Mouse (Mus musculus): ENCODE measurements at regions not wholly inside any gene's neighbourhood (a gene's known extent, or its start where the extent isn't known, plus 50 kb on each side); places are given as distances from the start of the nearest gene placed in this dataset.

DNA sequence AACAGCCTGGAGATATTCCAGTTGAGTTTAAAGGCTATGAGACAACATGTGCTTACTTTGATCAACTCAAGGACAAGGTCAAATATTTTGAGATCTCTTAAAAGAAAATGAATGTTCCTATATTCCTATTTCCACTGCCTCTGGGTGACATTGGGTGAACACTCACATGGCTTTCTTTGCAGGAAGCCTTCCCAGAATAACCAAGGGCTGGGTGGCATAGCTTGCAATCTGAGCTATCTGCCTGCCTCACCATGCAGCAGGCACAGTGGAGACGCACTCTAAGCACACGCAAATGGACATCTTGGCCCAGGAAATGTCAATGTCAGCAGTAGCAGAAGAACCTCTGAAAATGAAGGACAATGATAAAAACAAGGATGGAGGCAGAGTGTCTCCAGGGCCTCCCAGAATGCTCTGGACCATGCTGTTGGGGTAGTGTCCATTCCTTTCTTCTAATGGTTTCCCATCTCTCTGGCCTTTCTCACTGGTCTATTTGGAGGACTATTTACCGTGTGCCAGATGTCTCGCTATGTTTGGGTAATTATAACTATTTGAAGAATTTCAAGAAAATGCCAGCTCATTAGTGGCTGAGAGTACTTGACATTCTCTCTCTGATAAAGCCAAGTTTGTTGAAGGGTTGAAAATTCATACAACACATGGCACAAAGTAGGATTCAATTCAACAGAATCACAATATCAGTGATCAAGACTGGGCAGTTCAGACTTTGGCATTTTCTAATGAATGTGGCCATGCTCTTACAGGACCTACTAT lies 276.3 kb upstream of the Rnf32 start:
- DNase-seq (ENCODE audit: low read depth), result no peak

DNA sequence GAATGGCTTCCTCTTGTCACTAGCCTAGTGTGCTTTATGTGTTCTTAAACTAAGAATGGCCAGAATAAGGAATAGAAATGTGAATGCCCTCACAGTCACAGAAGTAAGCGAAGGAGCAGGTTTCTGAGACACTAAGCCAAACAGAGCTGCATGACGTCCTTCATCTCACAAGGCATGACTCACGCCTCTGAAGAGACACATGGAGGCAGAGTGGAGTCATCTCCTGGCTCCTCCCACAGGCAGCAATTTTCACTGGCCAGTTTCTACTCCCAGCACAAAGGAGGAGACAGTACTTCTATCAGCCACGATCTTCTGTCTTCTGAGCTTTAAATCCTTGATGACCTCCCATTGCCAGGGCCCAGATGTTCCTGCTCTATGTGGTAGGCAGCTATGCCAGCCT lies 291.3 kb upstream of the Rnf32 start:
- DNase-seq (ENCODE audit: low read depth), result peak; percentile 33

DNA sequence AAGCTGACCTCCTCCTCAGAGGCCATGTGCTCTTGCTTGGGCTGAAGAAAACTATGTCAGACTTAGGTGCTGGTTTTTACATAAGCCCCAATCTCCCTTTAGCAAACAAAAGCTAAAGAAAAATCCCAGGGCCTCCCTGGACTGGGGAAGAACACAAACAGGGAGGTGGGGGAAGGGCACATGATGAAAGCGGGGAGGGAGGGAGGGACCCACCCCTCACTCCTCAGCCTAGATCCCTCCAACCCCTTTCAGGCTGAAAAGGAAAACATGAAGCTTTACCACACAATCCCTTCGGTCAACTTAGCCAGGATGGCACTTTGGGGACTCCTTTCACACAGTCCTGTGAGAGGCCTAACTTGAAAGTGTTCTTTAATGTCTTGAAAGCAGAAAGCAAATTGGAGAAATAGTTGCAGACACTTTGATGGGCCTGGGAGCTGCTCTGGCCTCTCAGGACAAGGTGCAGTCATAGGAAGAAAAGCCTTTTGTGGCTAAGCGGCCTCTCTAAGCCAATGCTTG lies 291.9 kb upstream of the Rnf32 start:
- DNase-seq (ENCODE audit: low read depth), result no peak

DNA sequence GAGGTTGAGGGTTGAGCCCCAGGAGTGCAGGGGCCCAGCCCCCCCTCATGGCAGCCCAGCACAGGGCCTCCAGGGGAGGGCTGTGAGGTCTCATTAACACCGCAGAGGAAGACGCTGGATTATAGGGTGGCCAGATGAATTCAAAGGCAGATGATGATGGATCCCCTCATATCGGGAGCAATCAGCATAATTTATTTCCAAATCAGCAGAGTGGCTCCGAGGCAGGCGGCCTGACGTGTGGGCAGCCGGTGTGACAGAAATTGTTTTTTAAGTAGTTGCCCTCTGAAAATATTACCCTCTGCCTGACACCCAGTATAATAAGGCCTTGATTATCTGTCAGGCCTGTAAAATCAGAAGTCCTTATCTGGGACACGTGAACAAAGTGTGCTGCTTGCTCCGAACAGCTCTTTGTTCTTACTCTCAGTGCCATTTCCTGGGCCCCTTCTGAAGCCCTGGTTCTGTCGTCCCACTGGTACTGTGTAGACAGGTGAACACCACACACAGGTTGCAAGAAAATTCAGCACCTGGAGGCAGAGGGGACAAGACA lies 303.0 kb upstream of the Rnf32 start:
- no peak for DNase-seq (ENCODE audit: low read depth)

DNA sequence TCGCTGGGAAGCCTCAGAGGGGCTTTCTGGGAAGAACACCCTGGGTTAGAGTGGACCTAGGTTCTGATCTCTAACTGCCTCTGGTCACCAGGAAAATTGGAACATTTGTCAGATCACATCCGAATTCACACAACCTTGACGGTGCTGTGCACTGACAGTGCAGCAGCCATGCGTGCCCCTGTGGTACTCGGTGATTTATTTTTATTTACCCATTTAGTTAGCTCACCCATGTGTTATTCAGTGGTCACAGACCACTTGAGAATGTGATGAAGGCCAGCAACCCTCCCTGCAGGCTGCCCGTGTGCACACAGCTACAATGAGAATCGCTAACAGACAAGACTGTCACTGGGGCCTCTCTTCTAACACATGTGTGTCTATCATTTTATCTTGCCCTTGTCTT lies 303.8 kb upstream of the Rnf32 start:
- no peak for DNase-seq (ENCODE audit: low read depth)

DNA sequence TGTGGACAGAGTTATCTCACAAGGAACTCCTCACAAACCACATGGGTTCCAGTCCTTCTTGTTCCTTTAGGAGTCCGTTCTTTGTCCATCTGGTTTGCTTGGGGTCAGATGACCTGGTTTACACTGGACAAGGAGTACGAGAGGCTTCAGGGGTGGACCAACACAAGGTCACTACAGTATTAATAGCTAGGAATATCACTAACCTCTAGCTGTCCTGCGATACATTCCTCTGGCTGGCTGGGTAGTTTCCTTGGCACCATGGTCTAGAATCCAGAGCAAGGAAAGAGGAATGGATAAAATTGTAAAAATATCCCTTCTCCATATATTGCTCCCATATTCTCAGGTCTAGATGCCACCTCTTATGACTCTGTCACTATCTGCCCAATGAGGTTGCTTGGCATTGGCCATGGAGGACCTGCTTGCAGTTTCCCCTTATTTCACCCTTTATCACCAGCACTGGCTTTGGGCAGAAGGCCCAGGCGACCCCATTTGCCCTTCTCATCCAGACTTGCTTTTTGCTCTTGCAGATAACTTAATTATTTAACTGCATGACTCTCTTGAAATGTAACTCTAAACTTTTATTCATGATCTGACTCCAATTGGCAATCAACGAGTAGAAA lies 310.9 kb upstream of the Rnf32 start:
- no peak for DNase-seq (ENCODE audit: low read depth)

DNA sequence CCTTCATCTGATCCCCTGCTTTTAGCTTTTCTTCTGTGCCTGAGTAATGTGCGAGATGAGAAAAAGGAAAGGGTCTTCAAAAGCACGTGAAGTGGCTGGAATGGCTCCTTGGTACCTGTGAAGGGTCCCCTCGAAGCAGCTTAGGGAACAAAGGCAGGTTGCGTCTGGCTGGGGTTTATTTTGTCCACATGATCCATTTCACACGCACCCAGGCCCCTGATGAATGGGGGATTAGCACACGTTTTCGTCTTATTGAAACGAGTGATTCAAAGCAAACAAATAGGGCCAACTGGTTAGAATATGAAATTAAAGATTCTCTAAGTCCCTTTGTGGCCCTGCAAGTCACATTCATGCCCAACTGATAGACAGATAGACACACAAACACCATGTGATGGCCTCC lies 319.6 kb upstream of the Rnf32 start:
- no peak for DNase-seq (ENCODE audit: low read depth)

DNA sequence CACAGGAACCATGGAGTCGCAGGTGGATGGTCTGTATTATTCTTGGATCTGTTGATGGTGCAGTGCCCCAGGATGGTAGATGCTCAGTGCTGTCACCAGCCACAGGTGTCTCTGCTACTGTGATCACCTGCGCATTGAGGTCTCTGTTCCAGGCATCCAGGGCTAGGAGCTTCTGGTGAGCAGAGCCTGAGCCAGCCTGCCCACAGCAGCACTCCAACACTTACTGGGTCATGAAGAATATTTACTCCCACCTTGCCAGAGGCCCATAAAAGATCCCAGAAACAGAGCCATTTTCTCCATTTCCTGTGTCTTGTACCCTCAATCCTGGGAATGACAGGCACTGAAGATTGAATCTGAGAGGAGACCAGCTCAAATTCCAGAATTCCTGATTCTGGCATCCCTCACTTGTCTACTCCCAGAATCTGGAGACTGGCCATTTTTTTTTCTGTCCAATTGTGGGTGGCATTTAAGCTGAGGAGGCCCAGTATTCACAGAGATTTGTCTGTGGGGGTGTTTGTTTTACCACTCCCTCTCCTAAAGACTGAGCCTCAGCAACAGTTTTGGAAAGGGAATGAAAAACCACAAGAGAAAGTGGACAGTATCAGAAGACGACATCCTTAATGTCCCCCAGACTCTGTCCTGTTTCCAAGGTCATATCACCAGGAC lies 322.1 kb upstream of the Rnf32 start:
- no peak for DNase-seq (ENCODE audit: low read depth)

DNA sequence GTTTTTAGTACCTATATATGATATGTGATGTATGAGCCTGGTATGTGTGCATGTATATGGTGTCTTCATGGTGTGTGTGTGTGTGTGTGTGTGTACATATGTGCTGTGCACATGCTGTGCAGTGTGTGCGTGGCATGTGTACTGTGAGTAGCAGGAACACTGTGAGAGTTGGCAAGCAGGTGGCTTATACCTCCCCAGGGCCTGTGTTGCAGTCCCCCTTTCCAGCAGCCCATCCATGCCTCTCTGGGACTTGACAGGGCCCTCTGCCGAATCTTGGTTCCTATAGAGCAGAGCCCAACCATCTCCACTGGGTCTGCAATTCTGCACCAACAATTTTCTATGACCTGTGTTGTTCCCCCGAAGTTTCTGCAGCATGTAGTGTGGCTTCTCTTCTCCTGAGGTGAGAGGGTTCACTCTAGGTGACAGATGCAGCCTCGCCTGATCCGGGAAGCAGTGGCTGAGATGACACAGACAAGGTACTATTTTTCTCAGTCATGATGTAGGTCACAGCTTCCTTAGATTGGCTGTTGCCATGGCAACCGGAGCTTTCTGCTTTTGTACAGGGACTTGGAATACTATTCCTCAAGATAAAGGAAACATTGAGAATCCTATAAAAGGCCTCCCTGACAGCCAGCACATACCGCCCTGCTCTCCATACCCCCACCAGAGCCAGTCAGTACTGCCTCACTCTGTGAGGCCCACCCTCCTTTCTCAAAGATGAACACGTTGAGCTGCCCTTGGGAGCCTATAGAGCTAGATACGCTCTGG lies 336.0 kb upstream of the Rnf32 start:
- no peak for DNase-seq (ENCODE audit: low read depth)

DNA sequence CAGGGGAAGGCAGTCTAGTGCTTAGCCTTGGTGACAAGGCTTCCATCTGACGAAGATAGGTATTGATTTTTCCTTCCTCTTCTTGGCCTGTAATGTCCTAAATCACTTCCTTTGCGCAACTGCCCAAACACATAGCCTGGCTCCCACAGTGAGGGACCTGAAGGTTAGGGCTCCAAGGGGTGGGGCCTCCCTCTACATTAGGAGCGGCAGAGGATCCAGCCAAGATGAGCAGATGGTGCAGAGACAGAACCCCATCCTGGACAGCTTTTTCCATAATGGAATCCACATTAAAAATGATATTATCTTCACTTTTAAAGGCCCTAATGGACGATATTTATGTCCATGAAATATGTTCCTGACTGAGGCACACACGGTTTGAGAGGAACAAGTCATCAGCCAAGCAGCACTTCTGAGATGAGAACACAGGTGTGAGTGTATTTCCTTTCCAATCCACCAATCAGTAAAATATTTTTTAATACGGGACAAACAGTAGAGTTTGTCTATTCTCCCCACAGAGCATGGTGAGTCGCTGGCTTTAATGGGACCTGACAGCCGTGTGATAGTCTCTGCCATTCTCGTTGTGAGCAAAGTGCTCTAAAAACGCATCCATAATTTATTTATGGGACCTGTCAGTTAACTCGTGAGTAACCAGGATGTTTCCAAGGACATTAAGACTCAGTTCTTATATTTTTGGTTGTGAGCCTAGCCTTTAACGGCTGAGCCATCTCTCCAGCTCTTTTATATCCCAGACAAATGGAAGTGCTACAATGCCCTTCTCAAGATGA lies 357.5 kb upstream of the Rnf32 start:
- no peak for DNase-seq (ENCODE audit: low read depth)

DNA sequence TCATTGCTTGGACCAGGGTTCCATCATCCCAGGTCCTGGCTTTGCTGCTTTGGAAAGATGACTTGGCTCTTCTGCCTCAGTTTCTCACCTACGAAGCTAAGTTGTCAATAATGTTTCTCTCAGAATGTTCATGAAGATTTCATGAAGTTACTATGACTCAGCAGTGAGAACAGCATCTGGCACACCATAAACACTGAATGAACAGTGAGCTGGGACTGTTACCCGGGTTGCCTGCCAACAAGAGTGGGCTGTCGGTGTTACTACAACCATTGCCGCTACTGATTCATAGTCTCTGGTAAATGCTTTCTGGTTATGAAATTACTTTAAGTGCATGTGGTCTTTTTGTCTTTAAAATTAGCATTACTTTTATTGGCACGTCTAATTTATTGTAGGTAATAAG lies 352.0 kb upstream of the Shh start:
- DNase-seq (ENCODE audit: low read depth), result no peak

DNA sequence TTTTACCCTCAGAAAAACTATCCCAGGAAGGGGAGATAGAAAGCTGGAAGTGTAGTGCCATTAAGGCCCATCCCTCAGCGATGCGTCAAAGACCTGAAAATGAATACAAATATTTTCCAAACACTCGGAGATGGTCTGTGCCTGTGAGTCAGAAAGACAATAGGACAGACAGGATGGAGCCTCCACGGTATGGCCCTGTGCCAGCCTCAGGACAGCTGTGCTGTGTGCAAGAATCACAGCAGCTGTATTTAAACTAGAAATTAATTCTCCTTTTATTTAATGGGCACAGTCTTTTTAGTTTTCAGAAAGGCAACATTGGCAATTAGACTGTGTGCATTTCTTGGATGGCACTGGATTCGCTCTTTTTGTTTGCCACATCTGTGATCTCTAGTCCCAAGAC lies 340.9 kb upstream of the Shh start:
- DNase-seq (ENCODE audit: low read depth), result no peak

DNA sequence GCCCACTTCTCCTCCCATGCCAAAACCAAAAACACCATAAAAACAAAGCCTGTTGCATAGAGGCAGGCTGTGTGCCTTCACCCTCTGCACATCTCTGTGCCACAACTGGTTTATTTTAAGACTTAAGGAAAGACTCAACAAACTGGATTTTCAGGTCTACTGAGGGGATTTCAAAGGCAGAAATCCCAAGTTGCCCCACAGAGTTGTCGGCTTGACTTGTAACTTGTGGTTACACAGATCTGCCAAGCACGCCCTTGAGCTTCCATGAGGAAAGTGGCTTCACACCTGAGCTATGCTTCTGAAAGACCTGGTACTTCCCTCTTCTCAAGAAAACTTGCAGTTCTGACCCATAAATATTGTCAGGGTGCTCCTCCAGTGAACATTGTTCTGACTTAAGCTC lies 332.4 kb upstream of the Shh start:
- no peak for DNase-seq (ENCODE audit: low read depth)

DNA sequence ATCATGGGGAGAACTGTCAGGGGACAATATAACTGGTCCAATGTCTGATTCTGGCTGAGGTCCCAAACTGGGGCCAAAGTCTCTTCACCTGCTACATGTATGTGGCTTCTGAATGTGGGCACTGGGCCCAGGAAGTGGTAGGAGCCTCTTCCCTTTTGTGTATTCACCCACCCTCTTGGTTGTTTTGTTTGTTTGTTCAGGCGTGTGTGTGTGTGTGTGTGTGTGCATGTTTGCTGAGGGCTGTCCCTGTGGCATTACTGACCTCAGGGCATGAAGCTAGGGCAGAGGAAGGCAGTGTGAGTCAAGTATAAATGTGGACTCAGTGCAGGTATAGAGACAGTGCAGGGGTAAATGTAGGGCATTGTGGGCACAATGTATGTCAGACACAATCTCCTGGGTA lies 331.3 kb upstream of the Shh start:
- no peak for DNase-seq (ENCODE audit: low read depth)

DNA sequence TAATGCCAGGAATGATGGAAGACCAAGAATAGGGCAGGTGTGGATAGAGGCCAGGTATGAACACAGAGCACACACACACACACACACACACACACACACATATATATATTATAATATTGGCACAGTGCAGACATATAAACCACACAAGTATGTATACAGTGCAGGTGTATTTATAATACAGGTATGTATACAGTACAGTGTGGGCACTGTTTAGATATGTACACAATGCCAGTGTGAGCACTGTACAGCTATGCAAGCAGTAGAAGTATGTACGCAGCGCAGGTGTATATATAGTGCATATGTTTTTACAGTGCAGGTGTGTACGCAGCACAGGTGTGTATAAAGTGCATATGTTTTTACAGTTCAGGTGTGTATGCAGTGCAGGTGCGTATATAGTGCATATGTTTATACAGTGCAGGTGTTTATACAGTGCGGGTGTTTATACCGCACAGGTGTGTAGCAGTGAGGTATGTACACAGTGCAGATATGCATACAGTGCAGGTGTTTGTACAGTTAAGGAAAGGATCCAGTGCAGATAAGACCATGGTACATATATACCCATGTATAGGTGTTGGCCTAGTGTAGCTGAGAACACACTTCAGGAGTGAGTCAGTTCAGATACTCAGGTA lies 328.2 kb upstream of the Shh start:
- DNase-seq (ENCODE audit: low read depth), result no peak

DNA sequence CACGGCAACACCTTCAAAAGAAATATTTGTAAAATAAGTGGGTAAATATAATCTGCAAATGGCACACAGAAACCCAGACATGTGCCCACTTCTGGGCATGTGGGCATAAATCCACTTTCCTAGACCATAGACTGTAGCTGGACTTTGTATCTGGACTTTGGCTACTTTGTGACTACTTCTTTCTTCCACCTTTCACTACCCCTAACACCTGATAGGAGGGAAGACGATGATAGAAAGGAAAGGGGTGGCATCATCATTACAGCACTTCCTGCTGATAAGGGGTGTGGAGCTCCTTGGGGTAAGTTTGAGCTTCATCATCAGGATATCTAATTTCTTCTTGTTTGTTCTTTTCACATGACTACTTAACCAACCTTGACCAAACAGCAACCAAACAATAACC lies 326.7 kb upstream of the Shh start:
- no peak for DNase-seq (ENCODE audit: low read depth)

DNA sequence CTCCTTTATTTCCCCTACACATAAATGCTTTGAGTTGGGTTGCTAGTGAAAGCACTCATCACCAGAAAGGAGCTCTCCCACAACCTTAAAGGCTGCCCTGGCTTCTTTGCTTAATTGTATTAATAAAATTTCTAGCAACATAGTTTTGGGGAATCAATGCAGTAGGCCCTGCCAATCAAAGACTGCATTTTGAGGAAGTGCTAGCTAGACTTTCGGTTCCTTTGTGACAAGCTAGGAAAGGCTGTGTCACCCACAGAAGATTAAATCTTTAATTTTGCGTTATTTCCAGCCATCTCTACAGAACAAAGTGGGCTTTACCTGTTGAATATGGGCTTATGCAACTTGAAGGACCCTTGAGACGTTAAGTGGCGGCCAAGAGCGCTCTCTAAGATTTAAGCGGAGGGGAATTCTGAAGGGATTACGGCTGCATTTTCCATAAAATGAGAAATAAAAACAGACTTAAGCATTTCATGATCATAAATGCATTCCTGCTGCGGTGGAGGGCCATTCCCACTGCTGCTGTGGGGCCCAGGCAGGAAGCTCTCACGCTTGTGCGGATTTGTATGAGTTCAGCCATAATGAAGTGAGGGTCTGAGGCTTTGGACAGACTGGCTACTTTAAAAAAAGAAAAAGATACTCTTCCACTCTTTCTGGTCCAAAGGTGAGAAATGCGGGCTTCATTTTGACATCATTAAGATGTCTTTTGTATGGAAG lies 318.4 kb upstream of the Shh start:
- no peak for DNase-seq (ENCODE audit: low read depth)

DNA sequence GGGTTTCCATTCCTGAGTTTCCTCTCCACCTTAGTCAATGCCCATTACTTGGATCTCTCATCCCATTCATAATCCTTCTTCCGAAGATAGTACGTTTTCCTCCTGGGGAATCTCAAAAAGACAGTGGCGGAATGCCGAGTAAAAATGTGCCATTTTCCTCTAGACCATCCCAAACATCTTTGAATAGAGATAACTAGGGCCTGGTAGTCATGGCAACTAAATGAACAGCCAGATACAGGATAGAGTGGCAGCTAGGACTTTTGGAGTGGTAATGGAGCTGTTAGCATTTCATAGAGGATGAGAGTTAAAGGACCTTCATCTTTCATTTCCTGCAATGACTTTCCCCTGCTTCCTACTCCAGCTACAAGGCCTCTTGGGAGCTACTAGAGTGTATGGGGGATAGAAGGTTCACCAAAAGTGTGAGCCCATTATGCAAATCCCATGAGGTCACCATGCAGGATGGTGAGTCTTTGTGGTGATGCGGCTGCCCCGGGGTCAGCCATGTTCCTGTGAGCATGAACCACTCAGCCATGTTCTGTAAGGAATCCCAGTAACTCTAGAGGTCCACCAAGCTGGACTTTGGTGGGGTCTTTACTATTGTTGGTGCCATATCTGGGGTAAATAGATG lies 317.4 kb upstream of the Shh start:
- no peak for DNase-seq (ENCODE audit: low read depth)

DNA sequence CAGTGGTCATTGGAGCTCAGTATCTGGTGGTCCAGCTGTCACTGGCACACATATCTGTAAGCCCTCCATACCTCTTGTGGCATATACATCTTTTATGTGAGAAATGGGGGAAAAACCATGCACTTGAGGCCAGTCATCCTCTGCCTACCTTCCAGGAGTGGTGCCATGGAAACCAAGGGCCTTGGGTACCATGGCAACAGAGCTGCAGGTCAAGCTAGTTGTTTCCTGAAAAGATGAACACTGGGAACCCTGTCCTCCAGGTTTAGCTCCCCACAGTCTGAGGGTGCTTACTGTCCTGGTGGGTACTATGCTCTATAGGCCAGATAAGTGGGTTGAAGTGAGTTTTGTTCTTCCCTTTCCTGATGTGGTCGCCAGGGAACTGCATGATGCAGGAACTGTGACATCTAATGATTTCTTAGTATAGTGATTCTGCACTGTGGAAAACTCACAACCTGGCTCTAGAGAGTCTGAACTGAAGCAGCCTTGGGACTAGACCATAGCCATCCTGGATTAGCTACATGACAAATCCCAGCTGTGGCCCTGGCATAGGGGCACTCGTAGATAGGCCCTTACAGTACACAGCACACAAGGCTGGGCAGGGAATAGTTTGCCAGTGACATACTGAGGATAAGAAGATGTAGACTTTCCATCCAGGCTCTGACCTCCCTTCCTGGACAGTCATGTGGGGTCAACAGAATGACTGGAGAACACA lies 308.7 kb upstream of the Shh start:
- DNase-seq (ENCODE audit: low read depth), result no peak

Data from NIH3T3 (cell line).